Mouse (Mus musculus): ENCODE measurements around the gene Gm15294.

Gm15294 gene

GRCm38 (mm10) chrX:141875135-141875534 lies at the start of gene Gm15294:
Gm15294 (minus strand) TSS chrX:141875235.
- no peak for DNase-seq (ENCODE audit: low spot score)

GRCm38 (mm10) chrX:141884336-141885048 lies 9.5 kb upstream of the Gm15294 start:
- no peak for DNase-seq (ENCODE audit: low spot score)

GRCm38 (mm10) chrX:141874024-141874423 lies 1.0 kb downstream of the Gm15294 start:
- DNase-seq (ENCODE audit: low spot score) = no peak

- DNase-seq (ENCODE audit: low spot score) = no peak
These were observed 1.4 kb downstream of the Gm15294 start for GRCm38 (mm10) chrX:141873597-141873996.

- DNase-seq (ENCODE audit: low spot score) = no peak
These were observed 19.2 kb downstream of the Gm15294 start for GRCm38 (mm10) chrX:141855684-141856396.

Measured in testis, postnatal 14 days (tissue).